Mouse (Mus musculus) liver, adult 2 months (tissue): Measurements from ENCODE around the gene Mtap. TPM values are rescaled to one million over a fixed set of nuclear protein-coding genes. Genes with fewer than 3 reads are reported as not detected.
A peak's percentile ranks its signal among the peaks of the same experiment; 100 is the strongest.

ENCODE experiments used
- DNase-seq: peaks from one replicate; pipeline ENCODE4 v3.0.0-alpha.2; 2011; ENCODE audit warnings: low read depth, low spot score; ENCODE audit errors: extremely low read depth
- H3K27ac ChIP-seq: fragments of 200-500 bp; replicated peaks from 2 replicates; pipeline ENCODE4 v1.5.1; 2012; ENCODE audit warnings: low read depth, mild to moderate bottlenecking, control low read depth, inconsistent platforms, low read length; ENCODE audit not compliant: insufficient read depth
- H3K27me3 ChIP-seq: fragments of 200-500 bp; 2 replicates; pipeline ENCODE4 v1.6.1; 2012; ENCODE audit warnings: mild to moderate bottlenecking, moderate library complexity, low read length, inconsistent platforms; ENCODE audit not compliant: control insufficient read depth, insufficient read depth
- H3K36me3 ChIP-seq: fragments of 200-500 bp; 2 replicates; pipeline ENCODE4 v1.6.1; 2012; ENCODE audit warnings: low read length, inconsistent platforms; ENCODE audit not compliant: control insufficient read depth, insufficient read depth
- H3K4me1 ChIP-seq: fragments of 200-500 bp; 2 replicates; pipeline ENCODE4 v1.6.1; 2011; ENCODE audit warnings: low read length; ENCODE audit not compliant: control insufficient read depth, insufficient read depth
- H3K4me3 ChIP-seq: fragments of 200-500 bp; 2 replicates; pipeline ENCODE4 v1.5.1; 2011; ENCODE audit warnings: low read depth, mild to moderate bottlenecking, control low read depth, low read length, moderate library complexity; ENCODE audit not compliant: insufficient read depth
- H3K79me2 ChIP-seq: fragments of 200-500 bp; 2 replicates; pipeline ENCODE4 v1.6.1; 2012; ENCODE audit warnings: inconsistent platforms, mild to moderate bottlenecking, low read length, moderate library complexity; ENCODE audit not compliant: control insufficient read depth, insufficient read depth
- H3K9ac ChIP-seq: fragments of 200-500 bp; 2 replicates; pipeline ENCODE4 v1.6.1; 2012; ENCODE audit warnings: low read depth, mild to moderate bottlenecking, control low read depth, inconsistent platforms, low read length
- CTCF ChIP-seq: fragments of 200-500 bp; IDR thresholded peaks from 2 replicates; pipeline ENCODE4 v1.5.1; 2011; ENCODE audit warnings: low read depth, low read length, control low read depth
- POLR2A ChIP-seq: fragments of 200-500 bp; IDR thresholded peaks from 2 replicates; pipeline ENCODE4 v1.6.1; 2011; ENCODE audit warnings: low read length, control low read depth; ENCODE audit not compliant: insufficient read depth; ENCODE audit errors: extremely low read depth
- WGBS: fragments of 180-500 bp; shearing (Covaris S2); methylation state at CpG from one replicate; pipeline ENCODE4 v1.1.7; 2018; 5-methylcytosine and 5-hydroxymethylcytosine counted together
- polyA plus RNA-seq: library from polyadenylated mRNA; depleted of rRNA; stranded (reverse); fragments of >200 nt; gene quantifications from 2 replicates; pipeline ENCODE4 v1.2.3, GENCODE M21; 2012
- total RNA-seq: library from RNA; depleted of rRNA; stranded (reverse); fragments of >200 nt; gene quantifications from 2 replicates; pipeline ENCODE4 v1.2.3, GENCODE M21; 2014

Gene Mtap
- total and polyA plus RNA-seq, 2 experiments = 3.9 to 9.1 TPM

DNA sequence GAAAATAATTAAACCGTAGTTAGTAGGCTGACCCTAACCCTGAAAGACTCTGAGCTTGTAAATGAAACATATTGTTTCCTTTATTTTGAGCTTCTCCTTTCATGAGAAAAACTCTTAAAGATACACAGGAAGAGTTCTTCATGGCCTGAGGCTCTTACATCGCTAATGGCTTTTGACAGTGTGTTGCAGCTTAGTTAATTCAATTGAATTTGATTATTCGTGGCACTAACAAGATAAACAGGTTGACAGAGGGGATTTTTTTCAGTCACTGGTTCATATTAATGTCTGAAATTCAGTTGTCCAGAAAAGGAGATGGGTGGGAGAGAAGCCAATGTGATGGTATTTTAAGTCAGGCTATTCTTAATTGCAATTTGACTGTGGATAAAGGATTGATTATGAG is 35.6 kb upstream of the Mtap start:
- TF ChIP-seq CTCF = no peak
- no peak for TF ChIP-seq POLR2A
- no peak for DNase-seq
- Histone ChIP-seq H3K4me3 (no peak overlapping the region), H3K27ac (no peak overlapping the region), H3K9ac (no peak overlapping the region), H3K27me3 (no peaks in the 10 kb centered on the region), H3K79me2 (no peaks in the 10 kb centered on the region), H3K36me3 (no peaks in the 10 kb centered on the region), H3K4me1 (peaks cover 5% of the 10 kb centered on the region; the same call in 1 of the 2 replicates)
- WGBS = 88% methylated on average over 3 of the region's 3 CpGs

DNA sequence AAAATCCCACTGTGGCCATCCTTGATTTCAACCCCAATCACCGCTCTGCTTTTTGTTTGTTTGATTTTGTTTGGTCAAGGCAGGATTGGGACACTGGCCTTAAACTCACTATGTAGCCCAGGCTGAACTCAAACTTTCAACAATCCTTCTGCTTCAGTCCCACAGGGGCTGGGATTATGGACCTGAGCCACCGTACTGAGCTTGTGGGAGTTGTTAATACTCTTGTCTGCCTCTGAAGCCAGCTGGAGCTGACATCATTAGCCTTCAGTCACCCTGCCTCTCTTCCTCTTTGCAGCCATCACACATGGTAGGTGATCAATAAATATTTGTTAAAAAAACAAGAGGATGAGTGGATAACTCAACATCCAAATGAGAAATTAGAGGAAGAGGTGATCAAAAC is 34.6 kb upstream of the Mtap start:
- DNase-seq = no peak
- Histone ChIP-seq H3K27ac (no peak overlapping the region), H3K27me3 (no peaks in the 10 kb centered on the region), H3K9ac (no peak overlapping the region), H3K36me3 (no peaks in the 10 kb centered on the region), H3K4me1 (peaks cover 5% of the 10 kb centered on the region; the same call in 1 of the 2 replicates), H3K4me3 (no peak overlapping the region), H3K79me2 (no peaks in the 10 kb centered on the region)
- WGBS = 72% methylated on average over 2 of the region's 2 CpGs
- no peak for TF ChIP-seq CTCF
- no peak for TF ChIP-seq POLR2A

DNA sequence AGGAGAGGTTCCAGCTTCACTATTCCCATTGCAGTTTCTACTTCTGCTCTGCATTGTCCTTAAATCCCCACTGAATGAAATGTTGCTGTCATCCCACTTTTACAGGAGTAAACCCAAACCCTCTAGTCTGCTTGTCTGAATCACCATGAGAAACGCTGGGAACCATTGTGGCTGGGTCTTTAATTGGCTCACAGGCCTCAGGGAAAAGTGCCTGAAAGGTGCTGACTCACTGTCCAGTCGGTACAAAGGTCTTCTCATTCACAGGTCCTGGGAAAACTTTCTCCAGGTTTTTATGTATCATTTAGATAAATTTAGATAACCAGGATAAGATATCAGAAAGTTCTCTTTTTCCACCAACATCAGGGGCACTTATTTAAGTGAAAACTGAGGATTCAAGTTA is 31.4 kb upstream of the Mtap start:
- peak; percentile 79 for DNase-seq
- Histone ChIP-seq H3K4me1 (peaks cover 5% of the 10 kb centered on the region; the same call in 1 of the 2 replicates), H3K79me2 (no peaks in the 10 kb centered on the region), H3K4me3 (no peak overlapping the region), H3K27me3 (no peaks in the 10 kb centered on the region), H3K27ac (no peak overlapping the region), H3K36me3 (no peaks in the 10 kb centered on the region), H3K9ac (no peak overlapping the region)
- WGBS = 17% methylated on average over 2 of the region's 2 CpGs
- no peak for TF ChIP-seq POLR2A
- no peak for TF ChIP-seq CTCF

DNA sequence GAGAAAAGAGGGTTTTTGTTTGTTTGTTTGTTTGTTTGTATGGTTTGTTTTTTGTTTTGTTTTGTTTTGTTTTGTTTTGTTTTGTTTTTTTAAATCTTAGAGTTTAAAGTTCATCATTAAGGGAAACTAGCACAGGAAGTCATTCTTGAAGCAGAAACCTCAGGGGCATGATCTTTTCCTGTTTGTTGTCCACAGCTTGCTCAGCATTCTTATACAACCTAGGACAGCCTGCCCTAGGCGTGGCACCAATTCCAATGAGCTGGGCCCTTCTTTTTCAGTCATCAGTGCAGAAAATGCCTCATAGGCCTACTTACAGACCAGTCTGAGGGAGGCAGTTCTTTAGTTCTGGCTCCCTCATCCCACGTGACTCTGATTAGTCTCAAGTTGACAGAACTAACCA is 30.4 kb upstream of the Mtap start:
- Histone ChIP-seq H3K4me1 (peaks cover 5% of the 10 kb centered on the region; the same call in 1 of the 2 replicates), H3K27me3 (no peaks in the 10 kb centered on the region), H3K4me3 (no peak overlapping the region), H3K9ac (no peak overlapping the region), H3K79me2 (no peaks in the 10 kb centered on the region), H3K27ac (no peak overlapping the region), H3K36me3 (no peaks in the 10 kb centered on the region)
- WGBS = 76% methylated on average over 2 of the region's 2 CpGs
- TF ChIP-seq POLR2A (no peak), CTCF (no peak)
- no peak for DNase-seq

DNA sequence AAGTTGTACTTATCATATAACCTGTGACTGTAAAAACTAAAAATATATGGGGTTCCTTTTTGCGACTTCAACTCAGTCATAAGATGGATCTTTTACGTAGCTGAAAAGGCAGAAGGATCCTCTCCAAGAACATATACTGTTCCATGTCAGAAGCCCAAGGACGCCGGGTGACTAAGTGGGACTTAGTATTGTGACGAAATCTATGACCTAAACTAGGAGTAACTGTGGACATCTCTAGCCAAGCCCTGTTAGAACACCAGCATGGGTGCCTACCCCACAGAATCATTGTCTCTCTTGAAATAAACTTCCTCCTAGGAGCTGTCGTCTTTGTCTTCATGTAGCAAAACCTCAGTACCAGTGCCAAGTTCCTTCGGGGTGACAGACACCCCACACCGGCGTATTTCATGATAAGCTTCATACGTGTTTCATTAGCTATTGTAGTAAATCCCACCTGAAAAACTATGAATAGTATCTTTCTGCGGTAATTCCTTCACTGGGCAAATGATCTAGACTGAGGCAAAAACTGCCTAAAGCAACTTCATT is 24.7 kb upstream of the Mtap start:
- DNase-seq = no peak

DNA sequence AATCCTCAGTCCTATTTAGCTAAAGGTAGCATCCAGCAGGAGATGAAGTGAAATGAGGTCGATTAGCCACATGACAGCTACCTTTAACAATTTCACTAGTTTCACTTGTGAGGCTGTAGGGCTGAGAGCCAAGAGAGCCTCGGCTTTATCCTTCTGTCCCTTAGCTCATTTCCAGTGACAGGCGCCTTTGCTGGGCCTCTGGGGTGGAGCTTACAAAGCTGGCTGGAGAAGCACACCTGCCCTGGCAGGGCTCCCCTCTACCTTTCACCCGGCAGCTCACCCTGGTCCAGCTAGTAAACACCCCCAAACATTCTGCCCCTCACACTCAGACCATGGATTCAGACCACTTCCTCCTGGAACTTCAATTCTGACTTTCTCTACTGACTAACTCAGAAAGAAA is 24.1 kb upstream of the Mtap start:
- DNase-seq = peak; percentile 14
- Histone ChIP-seq H3K27me3 (no peaks in the 10 kb centered on the region), H3K4me1 (no peaks in the 10 kb centered on the region), H3K4me3 (no peak overlapping the region), H3K79me2 (no peaks in the 10 kb centered on the region), H3K27ac (no peak overlapping the region), H3K9ac (no peak overlapping the region), H3K36me3 (no peaks in the 10 kb centered on the region)
- WGBS = 15% methylated on average over 4 of the region's 4 CpGs
- TF ChIP-seq CTCF (no peak), POLR2A (no peak)

More for the DNA sequence above, 24.7 kb upstream of the Mtap start:
- H3K27me3 ChIP-seq = no peaks in the 10 kb centered on the region
- no peaks in the 10 kb centered on the region for H3K36me3 ChIP-seq
- no peak overlapping the region for H3K4me3 ChIP-seq
- H3K79me2 ChIP-seq = no peaks in the 10 kb centered on the region
- H3K4me1 ChIP-seq = no peaks in the 10 kb centered on the region
- H3K9ac ChIP-seq = no peak overlapping the region
- no peak overlapping the region for H3K27ac ChIP-seq
- TF ChIP-seq POLR2A = no peak
- no peak for TF ChIP-seq CTCF
- WGBS = 92% methylated on average over 11 of the region's 11 CpGs
